Mouse (Mus musculus) forebrain, embryonic 12.5 days (tissue): Measurements from ENCODE around the gene Efs. TPM values are rescaled to one million over a fixed set of nuclear protein-coding genes. Genes with fewer than 3 reads are reported as not detected.
"Not testable (repeated sequence)": the region's sequence is repeated elsewhere in the genome, so short reads cannot be mapped to it uniquely, and the experiment has no call there.

ENCODE experiments used
- ATAC-seq: fragments of 200-750 bp; cut with Nextera tagmentation; 2 replicates; pipeline ENCODE4 v1.8.0; 2017; ENCODE audit warnings: moderate TSS enrichment; ENCODE audit not compliant: low FRiP score
- H3K27ac ChIP-seq: fragments of 300-500 bp; sonication (generic); 2 replicates; pipeline ENCODE4 v1.5.1; 2016; ENCODE audit warnings: mild to moderate bottlenecking
- H3K27me3 ChIP-seq: fragments of 300-500 bp; sonication (generic); 2 replicates; pipeline ENCODE4 v1.6.1; 2016; ENCODE audit warnings: mild to moderate bottlenecking
- H3K36me3 ChIP-seq: fragments of 300-500 bp; sonication (generic); replicated peaks from 2 replicates; pipeline ENCODE4 v1.6.1; 2016; ENCODE audit warnings: mild to moderate bottlenecking
- H3K4me1 ChIP-seq: fragments of 300-500 bp; sonication (generic); 2 replicates; pipeline ENCODE4 v1.6.1; 2016
- H3K4me2 ChIP-seq: fragments of 300-500 bp; sonication (generic); 2 replicates; pipeline ENCODE4 v1.6.1; 2016; ENCODE audit warnings: mild to moderate bottlenecking, moderate library complexity
- H3K4me3 ChIP-seq: fragments of 300-500 bp; sonication (generic); replicated peaks from 2 replicates; pipeline ENCODE4 v1.5.1; 2016; ENCODE audit warnings: mild to moderate bottlenecking
- H3K9ac ChIP-seq: fragments of 300-500 bp; sonication (generic); 2 replicates; pipeline ENCODE4 v1.6.1; 2016; ENCODE audit warnings: mild to moderate bottlenecking
- H3K9me3 ChIP-seq: fragments of 300-500 bp; sonication (generic); 2 replicates; pipeline ENCODE4 v1.6.1; 2016
- WGBS: fragments of 180-500 bp; shearing (Covaris S2); methylation state at CpG from one replicate; pipeline ENCODE4 v1.1.7; 2016; 5-methylcytosine and 5-hydroxymethylcytosine counted together
- polyA plus RNA-seq: library from polyadenylated mRNA; unstranded; fragments of >200 nt; fragmentation: Nextera tagmentation; extraction: Ambion mirVana; gene quantifications from 2 replicates; pipeline ENCODE4 v1.2.1, GENCODE M21; 2016

Efs gene
- polyA plus RNA-seq, 1 experiment from 2014 or later, result 36.8 TPM

DNA sequence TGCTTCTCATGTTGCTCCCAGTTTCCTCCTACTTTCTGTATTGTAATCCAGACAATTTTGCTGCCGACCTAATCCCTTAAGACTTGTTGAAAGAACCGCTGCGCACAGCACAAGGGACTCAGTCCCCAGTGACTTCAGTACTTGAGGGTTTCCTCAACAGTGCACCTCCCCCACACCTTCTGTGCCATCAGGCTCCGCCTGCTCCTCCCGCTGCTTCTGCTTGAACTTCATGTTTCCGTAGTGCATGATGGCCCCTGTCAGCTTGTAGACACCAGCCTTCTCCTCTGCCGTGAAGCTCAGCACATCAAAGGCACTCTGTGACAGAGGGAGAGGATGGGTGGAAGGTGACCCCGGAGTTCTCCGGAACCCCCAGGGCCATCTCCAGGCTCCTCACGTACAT is 34.8 kb upstream of the Efs start:
- Histone ChIP-seq H3K9me3 (no peaks in the 10 kb centered on the region), H3K4me1 (peaks cover 5% of the 10 kb centered on the region; the same call in 1 of the 2 replicates), H3K27ac (no peak overlapping the region), H3K27me3 (peaks cover 5% of the 10 kb centered on the region; the same call in 1 of the 2 replicates), H3K9ac (no peak overlapping the region), H3K4me3 (no peak overlapping the region), H3K4me2 (no peak overlapping the region), H3K36me3 (no peaks in the 10 kb centered on the region)
- 68% methylated on average over 10 of the region's 10 CpGs for WGBS
- ATAC-seq, result no peak

GRCm38 (mm10) chr14:54959853-54960613 is 34.1 kb upstream of the Efs start:
- H3K4me2 ChIP-seq, H3K9ac ChIP-seq, H3K27me3 ChIP-seq, H3K4me1 ChIP-seq, ATAC-seq, H3K27ac ChIP-seq, H3K4me3 ChIP-seq, H3K36me3 ChIP-seq, H3K9me3 ChIP-seq: not testable (repeated sequence)
- WGBS, result 96% methylated on average over 12 of the region's 12 CpGs

- Histone ChIP-seq H3K4me3 (no peak overlapping the region), H3K9ac (no peak overlapping the region), H3K4me1 (peaks cover 5% of the 10 kb centered on the region; the same call in 1 of the 2 replicates), H3K4me2 (no peak overlapping the region), H3K36me3 (no peaks in the 10 kb centered on the region), H3K9me3 (no peaks in the 10 kb centered on the region), H3K27ac (no peak overlapping the region), H3K27me3 (peaks cover 5% of the 10 kb centered on the region; the same call in 1 of the 2 replicates)
- 93% methylated on average over 3 of the region's 3 CpGs for WGBS
- ATAC-seq, result no peak
Measured at GRCm38 (mm10) chr14:54959197-54959596, 33.3 kb upstream of the Efs start.

GRCm38 (mm10) chr14:54958503-54958902 is 32.6 kb upstream of the Efs start:
- no peak overlapping the region for H3K9ac ChIP-seq
- H3K4me3 ChIP-seq, result no peak overlapping the region
- H3K36me3 ChIP-seq, result no peaks in the 10 kb centered on the region
- no peak overlapping the region for H3K27ac ChIP-seq
- no peak for ATAC-seq
- peaks cover 5% of the 10 kb centered on the region; the same call in 1 of the 2 replicates for H3K27me3 ChIP-seq
- H3K4me1 ChIP-seq, result peaks cover 5% of the 10 kb centered on the region; the same call in 1 of the 2 replicates
- WGBS, result 86% methylated on average over 4 of the region's 4 CpGs
- H3K9me3 ChIP-seq, result no peaks in the 10 kb centered on the region
- no peak overlapping the region for H3K4me2 ChIP-seq

DNA sequence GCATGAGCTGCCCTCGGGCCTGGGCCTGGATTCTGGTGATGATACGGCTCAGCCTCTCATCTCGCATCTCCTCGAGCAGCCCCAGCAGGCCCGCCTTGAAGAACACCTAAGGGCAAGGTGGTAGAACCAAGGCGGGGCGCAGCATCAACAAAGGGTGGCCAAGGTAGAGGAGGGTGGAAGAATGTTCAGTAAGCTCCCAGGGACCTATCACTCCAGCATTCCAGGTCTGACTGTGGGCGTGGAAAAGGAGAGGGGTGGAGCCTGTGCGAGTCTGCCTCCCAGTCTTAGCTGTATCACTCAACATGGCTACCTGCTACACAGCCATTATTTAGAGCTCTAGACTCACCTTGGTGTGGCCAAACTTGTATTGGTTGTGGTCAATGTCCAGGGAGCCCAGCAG is 30.6 kb upstream of the Efs start:
- ATAC-seq, result no peak
- H3K4me2 ChIP-seq, result no peak overlapping the region
- H3K36me3 ChIP-seq, result no peaks in the 10 kb centered on the region
- H3K4me1 ChIP-seq, result peaks cover 5% of the 10 kb centered on the region; the same call in 1 of the 2 replicates
- no peak overlapping the region for H3K9ac ChIP-seq
- H3K9me3 ChIP-seq, result no peaks in the 10 kb centered on the region
- no peak overlapping the region for H3K27ac ChIP-seq
- peaks cover 4% of the 10 kb centered on the region; the same call in 1 of the 2 replicates for H3K27me3 ChIP-seq
- 88% methylated on average over 9 of the region's 9 CpGs for WGBS
- H3K4me3 ChIP-seq, result no peak overlapping the region

DNA sequence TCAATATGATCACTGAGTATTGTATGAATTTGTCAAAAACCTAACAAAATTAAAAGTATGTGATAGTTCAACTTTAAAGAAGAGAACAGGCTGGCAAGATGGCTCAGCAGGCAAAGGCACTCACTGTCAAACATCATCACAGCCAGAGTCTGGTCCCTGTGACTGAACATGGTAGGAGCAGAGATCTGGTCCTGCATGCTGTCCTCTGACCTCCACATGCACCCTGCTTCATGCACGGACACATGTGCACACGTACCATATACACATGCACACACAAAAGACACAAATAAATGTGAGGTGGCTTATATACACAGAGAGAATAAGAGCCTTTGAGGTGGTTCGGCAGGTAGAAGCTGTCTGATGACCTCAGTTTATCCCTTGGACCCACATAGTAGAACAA is 29.6 kb upstream of the Efs start:
- Histone ChIP-seq H3K4me3 (no peak overlapping the region), H3K9ac (no peak overlapping the region), H3K27ac (no peak overlapping the region), H3K4me2 (no peak overlapping the region), H3K36me3 (no peaks in the 10 kb centered on the region), H3K27me3 (no peaks in the 10 kb centered on the region), H3K9me3 (no peaks in the 10 kb centered on the region), H3K4me1 (no peaks in the 10 kb centered on the region)
- 90% methylated on average over 3 of the region's 3 CpGs for WGBS
- ATAC-seq, result no peak

GRCm38 (mm10) chr14:54954474-54954873 is 28.5 kb upstream of the Efs start:
- no peak for ATAC-seq
- WGBS, result 84% methylated on average over 3 of the region's 3 CpGs
- no peaks in the 10 kb centered on the region for H3K36me3 ChIP-seq

GRCm38 (mm10) chr14:54953664-54954206 is 27.8 kb upstream of the Efs start:
- H3K9ac ChIP-seq, result no peak overlapping the region
- no peak for ATAC-seq
- H3K4me2 ChIP-seq, result no peak overlapping the region
- H3K9me3 ChIP-seq, result no peaks in the 10 kb centered on the region
- H3K4me3 ChIP-seq, result no peak overlapping the region
- H3K27me3 ChIP-seq, result no peaks in the 10 kb centered on the region
- no peak overlapping the region for H3K27ac ChIP-seq
- H3K36me3 ChIP-seq, result no peaks in the 10 kb centered on the region
- 94% methylated on average over 8 of the region's 8 CpGs for WGBS
- no peaks in the 10 kb centered on the region for H3K4me1 ChIP-seq

More at GRCm38 (mm10) chr14:54954474-54954873, 28.5 kb upstream of the Efs start:
- no peak overlapping the region for H3K9ac ChIP-seq
- H3K27me3 ChIP-seq, result no peaks in the 10 kb centered on the region
- no peaks in the 10 kb centered on the region for H3K4me1 ChIP-seq
- H3K27ac ChIP-seq, result no peak overlapping the region
- no peak overlapping the region for H3K4me3 ChIP-seq
- H3K4me2 ChIP-seq, result no peak overlapping the region
- no peaks in the 10 kb centered on the region for H3K9me3 ChIP-seq

GRCm38 (mm10) chr14:54951587-54951986 is 25.7 kb upstream of the Efs start:
- no peaks in the 10 kb centered on the region for H3K9me3 ChIP-seq
- ATAC-seq, result no peak

DNA sequence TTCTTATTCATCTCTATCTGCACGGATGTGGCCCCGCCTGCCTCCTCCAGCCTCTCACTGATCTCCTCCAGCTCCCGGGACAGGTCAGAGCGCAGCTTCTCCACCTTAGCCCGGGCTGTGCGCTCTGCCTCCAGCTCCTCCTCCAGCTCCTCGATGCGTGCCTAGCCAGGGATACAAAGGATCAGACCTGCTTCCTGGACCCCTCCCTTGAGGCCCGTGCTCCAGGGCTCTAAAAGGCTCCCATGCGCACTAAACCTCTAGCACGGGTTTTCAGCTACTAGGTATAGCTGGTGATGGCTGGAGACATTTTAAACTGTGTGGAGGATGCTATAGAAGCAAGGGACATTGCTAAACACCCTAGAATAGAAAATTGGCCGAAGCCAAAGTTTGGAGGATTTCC is 24.6 kb upstream of the Efs start:
- no peak overlapping the region for H3K27ac ChIP-seq
- no peak for ATAC-seq
- no peak overlapping the region for H3K4me2 ChIP-seq
- 67% methylated on average over 12 of the region's 12 CpGs for WGBS
- no peaks in the 10 kb centered on the region for H3K4me1 ChIP-seq
- no peak overlapping the region for H3K9ac ChIP-seq
- H3K4me3 ChIP-seq, result no peak overlapping the region
- no peaks in the 10 kb centered on the region for H3K27me3 ChIP-seq
- H3K9me3 ChIP-seq, result no peaks in the 10 kb centered on the region
- no peaks in the 10 kb centered on the region for H3K36me3 ChIP-seq

More at GRCm38 (mm10) chr14:54951587-54951986, 25.7 kb upstream of the Efs start:
- no peaks in the 10 kb centered on the region for H3K4me1 ChIP-seq
- no peaks in the 10 kb centered on the region for H3K27me3 ChIP-seq
- H3K4me2 ChIP-seq, result no peak overlapping the region
- no peak overlapping the region for H3K27ac ChIP-seq
- H3K36me3 ChIP-seq, result no peaks in the 10 kb centered on the region
- 88% methylated on average over 6 of the region's 6 CpGs for WGBS
- H3K4me3 ChIP-seq, result no peak overlapping the region
- no peak overlapping the region for H3K9ac ChIP-seq

DNA sequence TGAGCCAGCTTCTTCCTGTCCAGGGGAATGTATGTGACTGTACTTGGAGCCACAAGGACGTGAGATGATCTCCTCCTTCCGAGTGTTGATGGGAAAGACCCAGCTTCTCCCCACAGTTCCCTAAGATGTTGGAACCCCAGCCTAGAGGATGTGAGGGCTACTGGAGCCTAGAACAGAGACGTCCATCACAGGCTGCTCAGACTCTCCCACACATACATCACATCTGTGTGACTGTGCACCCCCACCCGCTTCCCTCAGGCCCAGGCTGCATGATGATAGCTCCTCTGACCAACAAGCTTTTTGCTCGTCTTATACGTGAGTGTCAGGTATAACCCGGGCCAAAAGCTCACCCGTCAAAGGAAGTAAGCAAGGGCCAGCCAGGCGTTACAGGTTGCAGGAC is 22.9 kb upstream of the Efs start:
- no peak for ATAC-seq
- H3K4me3 ChIP-seq, result no peak overlapping the region
- H3K4me1 ChIP-seq, result no peaks in the 10 kb centered on the region
- no peak overlapping the region for H3K27ac ChIP-seq
- H3K9me3 ChIP-seq, result no peaks in the 10 kb centered on the region
- 89% methylated on average over 9 of the region's 9 CpGs for WGBS
- H3K27me3 ChIP-seq, result no peaks in the 10 kb centered on the region
- H3K4me2 ChIP-seq, result no peak overlapping the region
- H3K36me3 ChIP-seq, result no peaks in the 10 kb centered on the region
- H3K9ac ChIP-seq, result no peak overlapping the region

GRCm38 (mm10) chr14:54947008-54947407 is 21.1 kb upstream of the Efs start:
- not testable (repeated sequence) for H3K27ac ChIP-seq, H3K9me3 ChIP-seq, H3K36me3 ChIP-seq, H3K27me3 ChIP-seq, ATAC-seq, H3K4me1 ChIP-seq, H3K9ac ChIP-seq, H3K4me3 ChIP-seq, H3K4me2 ChIP-seq
- 87% methylated on average over 11 of the region's 11 CpGs for WGBS
